Mouse (Mus musculus): ENCODE measurements around the gene Gria1. TPM values are rescaled to one million over a fixed set of nuclear protein-coding genes. Genes with fewer than 3 reads are reported as not detected.

Gria1 gene
- total and polyA plus RNA-seq, 2 experiments from 2014 or later = 2.1 to 5.6 TPM

- no peak overlapping the region for H3K4me3 ChIP-seq (ENCODE audit: low read depth, low read length)
- no peak for DNase-seq (ENCODE audit: low spot score)
- H3K27ac ChIP-seq (ENCODE audit: low read depth) = no peak overlapping the region
- WGBS = 73% methylated on average over 8 of the region's 8 CpGs
- H3K36me3 ChIP-seq (replicated peaks; ENCODE audit: control insufficient read depth, insufficient read depth, low read length) = no peaks in the 10 kb centered on the region
- no peak for TF ChIP-seq EP300 (IDR thresholded peaks at IDR 0.05; ENCODE audit: low read depth)
- TF ChIP-seq CTCF (IDR thresholded peaks at IDR 0.05; ENCODE audit: low read depth) = no peak
- no peaks in the 10 kb centered on the region for H3K27me3 ChIP-seq (ENCODE audit: control insufficient read depth, insufficient read depth, low read length)
- ATAC-seq (ENCODE audit: insufficient read depth, low read depth) = no peak
- no peaks in the 10 kb centered on the region for H3K4me1 ChIP-seq (ENCODE audit: control insufficient read depth, insufficient read depth)
- H3K4me2 ChIP-seq (ENCODE audit: low read depth, low read length) = no peak overlapping the region
- no peaks in the 10 kb centered on the region for H3K9me3 ChIP-seq (replicated peaks; ENCODE audit: control insufficient read depth, low read length)
- H3K9ac ChIP-seq (replicated peaks; ENCODE audit: low read depth, low read length) = no peak overlapping the region
Observed at GRCm38 (mm10) chr11:57222797-57223569, 211.8 kb downstream of the Gria1 start.

DNA sequence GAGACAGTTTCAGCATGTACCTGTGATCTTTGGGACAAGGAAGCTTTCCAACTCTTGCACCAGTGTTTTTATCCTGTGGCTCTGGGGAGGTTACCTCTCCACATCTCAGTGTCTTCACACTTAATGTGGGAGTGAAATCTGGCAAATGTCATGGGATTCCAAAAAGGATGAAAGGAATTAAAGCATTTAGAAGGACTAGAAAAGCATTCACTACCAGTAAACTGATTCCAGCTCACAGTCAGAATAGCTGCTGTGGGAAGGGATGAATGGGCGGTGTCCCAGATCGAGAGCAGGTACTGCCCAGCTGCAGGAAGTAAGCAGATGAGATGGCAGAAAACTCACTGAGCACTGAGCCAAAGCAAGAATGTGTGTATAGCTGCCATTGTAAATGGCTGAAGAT lies 224.3 kb downstream of the Gria1 start:
- H3K4me2 ChIP-seq (ENCODE audit: low read depth, low read length) = no peak overlapping the region
- no peaks in the 10 kb centered on the region for H3K4me1 ChIP-seq (ENCODE audit: control insufficient read depth, insufficient read depth)
- no peaks in the 10 kb centered on the region for H3K36me3 ChIP-seq (replicated peaks; ENCODE audit: control insufficient read depth, insufficient read depth, low read length)
- no peak for ATAC-seq (ENCODE audit: insufficient read depth, low read depth)
- no peaks in the 10 kb centered on the region for H3K9me3 ChIP-seq (replicated peaks; ENCODE audit: control insufficient read depth, low read length)
- TF ChIP-seq CTCF (IDR thresholded peaks at IDR 0.05; ENCODE audit: low read depth) (no peak), EP300 (IDR thresholded peaks at IDR 0.05; ENCODE audit: low read depth) (no peak)
- no peak for DNase-seq (ENCODE audit: low spot score)
- 88% methylated on average over 2 of the region's 2 CpGs for WGBS
- H3K9ac ChIP-seq (replicated peaks; ENCODE audit: low read depth, low read length) = no peak overlapping the region
- no peak overlapping the region for H3K27ac ChIP-seq (ENCODE audit: low read depth)
- no peak overlapping the region for H3K4me3 ChIP-seq (ENCODE audit: low read depth, low read length)
- no peaks in the 10 kb centered on the region for H3K27me3 ChIP-seq (ENCODE audit: control insufficient read depth, insufficient read depth, low read length)

DNA sequence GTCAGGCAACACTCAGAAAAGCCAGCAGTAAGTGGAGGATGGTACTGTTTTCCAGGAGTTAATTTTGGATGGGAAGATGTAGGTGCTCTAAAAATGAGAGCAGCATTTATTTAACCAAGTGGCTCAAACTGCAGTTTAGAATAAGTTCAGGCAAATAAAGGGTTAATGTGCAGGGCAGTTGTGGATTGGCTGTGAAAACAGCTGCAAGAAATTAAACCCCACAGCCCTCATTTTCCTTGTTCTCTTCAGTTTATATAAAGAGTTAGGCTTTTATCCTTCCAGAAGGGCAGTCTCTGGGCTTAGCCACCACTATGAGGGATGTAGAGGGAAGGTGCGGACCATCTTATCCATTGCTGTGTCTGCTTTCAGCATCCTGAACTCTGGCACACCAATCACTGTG lies 225.2 kb downstream of the Gria1 start:
- no peak overlapping the region for H3K4me3 ChIP-seq (ENCODE audit: low read depth, low read length)
- no peak for ATAC-seq (ENCODE audit: insufficient read depth, low read depth)
- no peaks in the 10 kb centered on the region for H3K9me3 ChIP-seq (replicated peaks; ENCODE audit: control insufficient read depth, low read length)
- no peak overlapping the region for H3K27ac ChIP-seq (ENCODE audit: low read depth)
- H3K27me3 ChIP-seq (ENCODE audit: control insufficient read depth, insufficient read depth, low read length) = no peaks in the 10 kb centered on the region
- H3K4me2 ChIP-seq (ENCODE audit: low read depth, low read length) = no peak overlapping the region
- no peak for DNase-seq (ENCODE audit: low spot score)
- H3K9ac ChIP-seq (replicated peaks; ENCODE audit: low read depth, low read length) = no peak overlapping the region
- no peak for TF ChIP-seq EP300 (IDR thresholded peaks at IDR 0.05; ENCODE audit: low read depth)
- no peak for TF ChIP-seq CTCF (IDR thresholded peaks at IDR 0.05; ENCODE audit: low read depth)
- WGBS = 94% methylated on average over 1 of the region's 1 CpGs
- no peaks in the 10 kb centered on the region for H3K4me1 ChIP-seq (ENCODE audit: control insufficient read depth, insufficient read depth)
- H3K36me3 ChIP-seq (replicated peaks; ENCODE audit: control insufficient read depth, insufficient read depth, low read length) = no peaks in the 10 kb centered on the region

DNA sequence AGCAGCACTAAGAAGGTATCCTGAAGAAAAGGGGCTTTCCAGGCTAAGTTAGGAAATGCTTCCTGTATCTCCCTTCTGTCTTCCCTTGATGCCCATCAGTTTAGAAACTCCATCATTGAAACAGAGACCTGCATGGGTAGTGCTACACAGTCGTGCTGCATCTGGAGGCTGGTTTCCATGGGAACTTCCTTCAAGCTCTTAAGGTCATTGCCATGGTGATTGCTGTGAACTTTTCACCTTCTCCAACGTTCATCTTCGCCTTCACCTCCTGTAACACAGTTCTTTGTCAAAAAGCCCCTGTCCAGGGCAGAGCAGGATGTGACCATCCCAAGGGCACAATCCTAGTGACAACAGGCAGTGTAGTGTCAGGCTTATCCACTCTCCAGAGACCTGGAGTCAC lies 228.6 kb downstream of the Gria1 start:
- ATAC-seq (ENCODE audit: insufficient read depth, low read depth) = no peak
- H3K4me3 ChIP-seq (ENCODE audit: low read depth, low read length) = no peak overlapping the region
- H3K27ac ChIP-seq (ENCODE audit: low read depth) = no peak overlapping the region
- H3K4me1 ChIP-seq (ENCODE audit: control insufficient read depth, insufficient read depth) = no peaks in the 10 kb centered on the region
- DNase-seq (ENCODE audit: low spot score) = no peak
- no peaks in the 10 kb centered on the region for H3K27me3 ChIP-seq (ENCODE audit: control insufficient read depth, insufficient read depth, low read length)
- WGBS = 46% methylated on average over 3 of the region's 3 CpGs
- H3K9me3 ChIP-seq (replicated peaks; ENCODE audit: control insufficient read depth, low read length) = no peaks in the 10 kb centered on the region
- H3K9ac ChIP-seq (replicated peaks; ENCODE audit: low read depth, low read length) = no peak overlapping the region
- no peak for TF ChIP-seq EP300 (IDR thresholded peaks at IDR 0.05; ENCODE audit: low read depth)
- no peak for TF ChIP-seq CTCF (IDR thresholded peaks at IDR 0.05; ENCODE audit: low read depth)
- no peaks in the 10 kb centered on the region for H3K36me3 ChIP-seq (replicated peaks; ENCODE audit: control insufficient read depth, insufficient read depth, low read length)
- no peak overlapping the region for H3K4me2 ChIP-seq (ENCODE audit: low read depth, low read length)

DNA sequence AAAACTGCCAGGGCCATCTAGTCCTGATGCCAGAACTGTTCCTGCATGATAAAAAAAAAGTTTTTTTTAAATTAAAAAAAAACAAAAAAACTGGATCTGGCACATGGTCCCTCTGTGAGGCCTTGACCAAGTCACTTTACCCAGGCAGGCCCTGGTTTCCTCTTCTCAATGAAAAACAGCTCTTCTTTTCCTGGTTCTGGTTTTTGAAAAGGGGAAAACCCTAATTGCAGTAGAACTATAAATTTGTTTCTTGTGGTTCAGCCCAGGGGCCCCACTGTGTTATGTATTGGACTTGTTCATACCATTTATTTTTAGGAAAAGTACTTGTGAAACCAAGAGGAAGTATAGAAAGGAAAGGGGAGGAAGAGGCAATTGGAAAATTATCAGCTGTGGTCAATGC lies 232.6 kb downstream of the Gria1 start:
- Histone ChIP-seq H3K4me2 (ENCODE audit: low read depth, low read length) (no peak overlapping the region), H3K36me3 (replicated peaks; ENCODE audit: control insufficient read depth, insufficient read depth, low read length) (no peaks in the 10 kb centered on the region), H3K27ac (ENCODE audit: low read depth) (no peak overlapping the region), H3K9ac (replicated peaks; ENCODE audit: low read depth, low read length) (no peak overlapping the region), H3K9me3 (replicated peaks; ENCODE audit: control insufficient read depth, low read length) (no peaks in the 10 kb centered on the region), H3K4me3 (ENCODE audit: low read depth, low read length) (no peak overlapping the region), H3K4me1 (ENCODE audit: control insufficient read depth, insufficient read depth) (no peaks in the 10 kb centered on the region), H3K27me3 (ENCODE audit: control insufficient read depth, insufficient read depth, low read length) (no peaks in the 10 kb centered on the region)
- TF ChIP-seq EP300 (IDR thresholded peaks at IDR 0.05; ENCODE audit: low read depth) (no peak), CTCF (IDR thresholded peaks at IDR 0.05; ENCODE audit: low read depth) (no peak)
- DNase-seq (ENCODE audit: low spot score) (no peak), ATAC-seq (ENCODE audit: insufficient read depth, low read depth) (no peak)

DNA sequence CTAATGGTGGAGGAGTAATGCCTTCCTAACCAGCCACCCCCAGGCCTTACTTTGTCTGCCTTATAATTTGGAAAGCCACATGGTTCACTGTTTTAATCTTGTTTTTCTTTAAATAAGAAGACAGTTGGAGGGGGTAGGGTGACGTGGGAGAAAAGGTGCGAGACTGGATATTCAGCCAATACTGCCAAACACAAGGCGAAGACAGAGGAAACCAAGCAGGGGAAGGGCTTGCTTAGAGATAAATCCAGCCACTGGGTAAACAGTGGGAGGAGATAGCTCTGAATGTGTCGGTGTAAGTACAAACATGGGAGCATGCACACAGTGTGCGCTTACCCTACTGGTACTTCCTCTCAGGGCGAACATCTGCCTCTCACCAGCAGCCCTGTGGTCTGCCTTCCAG lies 233.4 kb downstream of the Gria1 start:
- 49% methylated on average over 6 of the region's 6 CpGs for WGBS
- Histone ChIP-seq H3K27ac (ENCODE audit: low read depth) (no peak overlapping the region), H3K9me3 (replicated peaks; ENCODE audit: control insufficient read depth, low read length) (no peaks in the 10 kb centered on the region), H3K4me1 (ENCODE audit: control insufficient read depth, insufficient read depth) (no peaks in the 10 kb centered on the region), H3K27me3 (ENCODE audit: control insufficient read depth, insufficient read depth, low read length) (no peaks in the 10 kb centered on the region), H3K9ac (replicated peaks; ENCODE audit: low read depth, low read length) (no peak overlapping the region), H3K4me2 (ENCODE audit: low read depth, low read length) (no peak overlapping the region), H3K36me3 (replicated peaks; ENCODE audit: control insufficient read depth, insufficient read depth, low read length) (no peaks in the 10 kb centered on the region), H3K4me3 (ENCODE audit: low read depth, low read length) (no peak overlapping the region)
- DNase-seq (ENCODE audit: low spot score) (no peak), ATAC-seq (ENCODE audit: insufficient read depth, low read depth) (no peak)
- no peak for TF ChIP-seq EP300 (IDR thresholded peaks at IDR 0.05; ENCODE audit: low read depth)
- no peak for TF ChIP-seq CTCF (IDR thresholded peaks at IDR 0.05; ENCODE audit: low read depth)

Data from heart, postnatal 0 days (tissue).